Mouse (Mus musculus): ENCODE measurements at regions not wholly inside any gene's neighbourhood (a gene's known extent, or its start where the extent isn't known, plus 50 kb on each side); places are given as distances from the start of the nearest gene placed in this dataset.

- no peaks in the 10 kb centered on the region for H3K9me3 ChIP-seq (ENCODE audit: control insufficient read depth, low read length)
- no peak overlapping the region for H3K27ac ChIP-seq (replicated peaks; ENCODE audit: low read depth, low read length)
- WGBS: 57% methylated on average over 11 of the region's 11 CpGs
- no peak for ATAC-seq (ENCODE audit: low FRiP score, low read depth)
- H3K4me1 ChIP-seq (ENCODE audit: control insufficient read depth, insufficient read depth, low read length): peaks cover 3% of the 10 kb centered on the region; the same call in 1 of the 2 replicates
- H3K27me3 ChIP-seq (ENCODE audit: control insufficient read depth, insufficient read depth, low read length): no peaks in the 10 kb centered on the region
- TF ChIP-seq POLR2A (IDR thresholded peaks at IDR 0.05; ENCODE audit: borderline replicate concordance, extremely low read depth, insufficient read depth, insufficient read length): no peak
- H3K4me3 ChIP-seq (replicated peaks; ENCODE audit: low read length): no peak overlapping the region
- H3K36me3 ChIP-seq (ENCODE audit: control insufficient read depth, insufficient read depth, low read length): no peaks in the 10 kb centered on the region
- DNase-seq (ENCODE audit: low spot score): no peak
- no peak overlapping the region for H3K4me2 ChIP-seq (replicated peaks; ENCODE audit: low read depth, low read length, severe bottlenecking)
- H3K9ac ChIP-seq (ENCODE audit: low read depth, low read length, severe bottlenecking): no peak overlapping the region
These were observed 62.7 kb upstream of the Ipo5 start for GRCm38 (mm10) chr14:120848083-120848951.

DNA sequence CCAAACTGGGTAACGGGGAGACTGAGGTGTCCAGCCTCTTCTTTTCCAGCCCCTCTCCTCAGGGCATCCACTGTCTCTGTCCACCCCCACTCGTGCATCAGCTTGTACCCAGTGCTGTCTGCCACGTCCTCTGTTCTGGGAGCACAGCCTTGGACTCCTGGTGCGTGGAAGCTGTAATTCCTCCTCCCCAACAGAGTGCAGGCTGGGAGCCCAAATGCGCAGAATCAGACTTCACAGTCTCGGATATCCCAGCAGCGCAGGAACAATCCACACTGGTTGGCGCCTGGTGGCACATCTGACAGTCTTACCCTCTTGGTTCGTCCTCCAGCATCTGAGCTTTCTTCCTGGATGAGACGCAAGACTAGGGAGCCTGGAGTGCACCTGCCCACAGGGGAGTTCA, 61.9 kb upstream of the Ipo5 start:
- Histone ChIP-seq H3K27ac (replicated peaks; ENCODE audit: low read depth, low read length) (no peak overlapping the region), H3K9ac (ENCODE audit: low read depth, low read length, severe bottlenecking) (no peak overlapping the region), H3K36me3 (ENCODE audit: control insufficient read depth, insufficient read depth, low read length) (no peaks in the 10 kb centered on the region), H3K4me3 (replicated peaks; ENCODE audit: low read length) (no peak overlapping the region), H3K4me2 (replicated peaks; ENCODE audit: low read depth, low read length, severe bottlenecking) (no peak overlapping the region), H3K9me3 (ENCODE audit: control insufficient read depth, low read length) (no peaks in the 10 kb centered on the region), H3K27me3 (ENCODE audit: control insufficient read depth, insufficient read depth, low read length) (no peaks in the 10 kb centered on the region), H3K4me1 (ENCODE audit: control insufficient read depth, insufficient read depth, low read length) (peaks cover 3% of the 10 kb centered on the region; the same call in 1 of the 2 replicates)
- TF ChIP-seq POLR2A (IDR thresholded peaks at IDR 0.05; ENCODE audit: borderline replicate concordance, extremely low read depth, insufficient read depth, insufficient read length): no peak
- no peak for DNase-seq (ENCODE audit: low spot score)
- 72% methylated on average over 10 of the region's 10 CpGs for WGBS
- ATAC-seq (ENCODE audit: low FRiP score, low read depth): no peak

DNA sequence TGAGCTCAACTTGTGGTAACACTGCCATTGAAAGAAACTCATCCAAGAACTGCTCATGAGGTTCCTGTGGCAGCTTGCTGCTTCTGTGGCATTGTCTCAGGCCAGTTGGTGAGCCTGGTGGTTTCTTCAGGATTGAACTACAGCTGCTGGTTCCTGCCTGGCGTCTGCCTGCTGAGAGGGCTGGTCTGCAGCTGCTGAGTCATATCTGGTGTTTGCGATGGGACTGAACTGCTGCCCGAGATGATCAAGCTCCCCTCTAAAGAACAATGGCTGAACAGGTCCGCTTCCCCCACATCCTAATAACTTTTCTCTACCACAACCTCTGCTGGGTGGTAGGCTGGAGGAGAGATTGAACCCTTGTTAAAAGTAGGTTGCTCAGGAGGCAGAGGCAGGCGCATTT, 57.4 kb upstream of the Ipo5 start:
- Histone ChIP-seq H3K27ac (replicated peaks; ENCODE audit: low read depth, low read length) (no peak overlapping the region), H3K27me3 (ENCODE audit: control insufficient read depth, insufficient read depth, low read length) (no peaks in the 10 kb centered on the region), H3K4me1 (ENCODE audit: control insufficient read depth, insufficient read depth, low read length) (no peaks in the 10 kb centered on the region), H3K4me2 (replicated peaks; ENCODE audit: low read depth, low read length, severe bottlenecking) (no peak overlapping the region), H3K9me3 (ENCODE audit: control insufficient read depth, low read length) (peaks cover 7% of the 10 kb centered on the region; the same call in 1 of the 2 replicates), H3K9ac (ENCODE audit: low read depth, low read length, severe bottlenecking) (no peak overlapping the region), H3K4me3 (replicated peaks; ENCODE audit: low read length) (no peak overlapping the region), H3K36me3 (ENCODE audit: control insufficient read depth, insufficient read depth, low read length) (no peaks in the 10 kb centered on the region)
- TF ChIP-seq POLR2A (IDR thresholded peaks at IDR 0.05; ENCODE audit: borderline replicate concordance, extremely low read depth, insufficient read depth, insufficient read length): no peak
- WGBS: 74% methylated on average over 5 of the region's 5 CpGs
- ATAC-seq (ENCODE audit: low FRiP score, low read depth) (no peak), DNase-seq (ENCODE audit: low spot score) (no peak)

- H3K27me3 ChIP-seq (ENCODE audit: control insufficient read depth, insufficient read depth, low read length): no peaks in the 10 kb centered on the region
- no peak overlapping the region for H3K4me3 ChIP-seq (replicated peaks; ENCODE audit: low read length)
- no peak for TF ChIP-seq POLR2A (IDR thresholded peaks at IDR 0.05; ENCODE audit: borderline replicate concordance, extremely low read depth, insufficient read depth, insufficient read length)
- no peak overlapping the region for H3K4me2 ChIP-seq (replicated peaks; ENCODE audit: low read depth, low read length, severe bottlenecking)
- WGBS: 85% methylated on average over 7 of the region's 7 CpGs
- H3K36me3 ChIP-seq (ENCODE audit: control insufficient read depth, insufficient read depth, low read length): no peaks in the 10 kb centered on the region
- H3K9ac ChIP-seq (ENCODE audit: low read depth, low read length, severe bottlenecking): no peak overlapping the region
- H3K4me1 ChIP-seq (ENCODE audit: control insufficient read depth, insufficient read depth, low read length): no peaks in the 10 kb centered on the region
- no peak for DNase-seq (ENCODE audit: low spot score)
- peaks cover 7% of the 10 kb centered on the region; the same call in 1 of the 2 replicates for H3K9me3 ChIP-seq (ENCODE audit: control insufficient read depth, low read length)
- ATAC-seq (ENCODE audit: low FRiP score, low read depth): no peak
- no peak overlapping the region for H3K27ac ChIP-seq (replicated peaks; ENCODE audit: low read depth, low read length)
These were observed 56.5 kb upstream of the Ipo5 start for GRCm38 (mm10) chr14:120854559-120854958.

- no peak overlapping the region for H3K4me3 ChIP-seq (replicated peaks; ENCODE audit: low read length)
- no peak overlapping the region for H3K4me2 ChIP-seq (replicated peaks; ENCODE audit: low read depth, low read length, severe bottlenecking)
- no peak overlapping the region for H3K9ac ChIP-seq (ENCODE audit: low read depth, low read length, severe bottlenecking)
- no peak overlapping the region for H3K27ac ChIP-seq (replicated peaks; ENCODE audit: low read depth, low read length)
- H3K9me3 ChIP-seq (ENCODE audit: control insufficient read depth, low read length): peaks cover 7% of the 10 kb centered on the region; the same call in 1 of the 2 replicates
- no peaks in the 10 kb centered on the region for H3K36me3 ChIP-seq (ENCODE audit: control insufficient read depth, insufficient read depth, low read length)
- 92% methylated on average over 13 of the region's 13 CpGs for WGBS
- DNase-seq (ENCODE audit: low spot score) (no peak), ATAC-seq (ENCODE audit: low FRiP score, low read depth) (no peak)
- H3K27me3 ChIP-seq (ENCODE audit: control insufficient read depth, insufficient read depth, low read length): no peaks in the 10 kb centered on the region
- no peaks in the 10 kb centered on the region for H3K4me1 ChIP-seq (ENCODE audit: control insufficient read depth, insufficient read depth, low read length)
- TF ChIP-seq POLR2A (IDR thresholded peaks at IDR 0.05; ENCODE audit: borderline replicate concordance, extremely low read depth, insufficient read depth, insufficient read length): no peak
These were observed 55.8 kb upstream of the Ipo5 start for GRCm38 (mm10) chr14:120855181-120855580.
